Mouse (Mus musculus) lung, postnatal 0 days (tissue): ENCODE data around the gene Smarcad1.

ENCODE experiments used
- CTCF ChIP-seq: IDR thresholded peaks from 2 replicates; pipeline ENCODE4 v1.5.1; 2016; ENCODE audit warnings: antibody characterized with exemption, mild to moderate bottlenecking
- EP300 ChIP-seq: IDR thresholded peaks from 2 replicates; pipeline ENCODE4 v1.6.1; 2016; ENCODE audit warnings: antibody characterized with exemption, mild to moderate bottlenecking, control low read depth

GRCm38 (mm10) chr6:64997805-64998204 is 44.6 kb upstream of the Smarcad1 start:
- TF ChIP-seq CTCF (no peak), EP300 (no peak)
